Mouse (Mus musculus): ENCODE results near the gene Gpatch3.
A peak's percentile ranks its signal among the peaks of the same experiment; 100 is the strongest.

Gpatch3 gene

DNA sequence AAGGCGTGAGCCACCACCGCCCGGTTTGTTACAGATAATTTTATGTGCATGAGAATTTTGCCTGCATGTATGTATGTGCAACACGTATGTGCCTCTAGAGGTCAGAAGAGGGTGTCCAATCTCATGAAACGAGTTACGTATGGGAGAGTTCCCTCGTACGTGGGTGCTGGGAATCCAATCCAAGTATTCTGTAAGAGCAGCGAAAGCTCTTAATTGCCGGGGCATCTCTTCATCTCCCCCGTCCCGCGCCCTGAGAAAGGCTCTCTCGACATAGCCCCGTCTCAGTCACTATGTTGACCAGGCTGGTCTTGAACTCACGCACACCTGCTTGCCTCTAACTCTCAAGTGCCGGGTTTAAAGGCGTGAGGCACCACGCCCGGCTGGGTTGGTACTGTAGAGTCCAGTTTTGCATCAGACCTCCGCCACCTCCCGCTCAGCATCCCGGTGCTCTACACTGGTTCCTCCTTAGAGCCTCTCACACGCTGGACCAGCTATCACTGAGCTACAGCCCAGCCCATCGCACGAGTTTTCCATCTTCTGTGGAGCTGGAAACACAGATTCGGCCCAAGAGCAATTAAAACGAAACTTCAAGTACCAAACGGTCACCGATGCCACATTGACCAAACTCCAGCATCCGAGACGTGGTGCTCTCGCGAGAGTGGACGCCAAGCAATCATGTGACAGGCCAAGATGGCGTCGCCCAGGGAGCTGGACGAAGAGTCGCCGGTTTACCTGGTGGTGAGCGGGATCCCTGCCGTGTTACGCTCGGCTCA lies at the start of gene Gpatch3:
Gpatch3 (plus strand) TSS at position 676 of the 773 bp plus-strand sequence.
- DNase-seq (ENCODE audit: low read depth, low spot score) = peak; percentile 95

DNA sequence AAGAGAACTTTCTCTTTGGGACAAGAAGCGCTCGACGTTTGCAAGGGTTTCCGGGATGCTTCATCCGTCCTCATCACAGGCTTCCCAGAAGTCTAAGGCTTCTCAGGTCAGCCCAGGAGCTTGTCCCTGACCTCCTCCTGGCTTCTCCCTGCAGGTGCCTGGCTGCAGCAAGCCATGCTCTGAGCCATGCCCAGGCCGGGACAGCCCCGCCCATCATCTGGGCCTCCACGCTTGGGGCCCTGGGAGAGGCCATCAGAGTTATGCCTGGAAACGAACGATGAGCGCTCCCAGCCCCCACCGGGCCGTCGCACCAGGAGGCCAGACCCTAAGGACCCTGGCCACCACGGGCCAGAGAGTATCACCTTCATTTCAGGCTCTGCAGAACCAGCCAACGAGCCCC lies 46.8 kb upstream of the Gpatch3 start:
- no peak for DNase-seq (ENCODE audit: low read depth, low spot score)

DNA sequence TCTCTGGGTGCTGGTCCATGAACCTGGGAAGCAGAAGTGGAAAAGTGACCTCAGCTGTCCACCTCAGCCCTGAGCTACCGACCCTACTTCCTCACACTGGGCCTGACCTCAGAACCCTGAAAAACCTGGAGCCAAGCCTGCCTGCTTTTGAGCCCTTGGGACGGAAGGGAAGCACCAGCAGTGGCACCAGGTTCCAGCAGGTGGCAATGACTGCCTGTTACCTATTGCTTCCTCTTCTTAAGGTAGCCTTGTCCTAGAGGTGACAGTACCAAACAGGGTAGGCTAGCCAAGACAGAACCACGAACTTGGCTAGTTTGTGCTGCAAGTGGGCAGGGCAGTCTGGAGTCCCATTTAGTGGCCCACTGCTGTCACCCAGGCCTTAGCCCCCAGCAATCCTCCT lies 41.8 kb upstream of the Gpatch3 start:
- DNase-seq (ENCODE audit: low read depth, low spot score) = no peak

GRCm38 (mm10) chr4:133536081-133536480 lies 38.5 kb upstream of the Gpatch3 start:
- DNase-seq (ENCODE audit: low read depth, low spot score) = peak; percentile 40

DNA sequence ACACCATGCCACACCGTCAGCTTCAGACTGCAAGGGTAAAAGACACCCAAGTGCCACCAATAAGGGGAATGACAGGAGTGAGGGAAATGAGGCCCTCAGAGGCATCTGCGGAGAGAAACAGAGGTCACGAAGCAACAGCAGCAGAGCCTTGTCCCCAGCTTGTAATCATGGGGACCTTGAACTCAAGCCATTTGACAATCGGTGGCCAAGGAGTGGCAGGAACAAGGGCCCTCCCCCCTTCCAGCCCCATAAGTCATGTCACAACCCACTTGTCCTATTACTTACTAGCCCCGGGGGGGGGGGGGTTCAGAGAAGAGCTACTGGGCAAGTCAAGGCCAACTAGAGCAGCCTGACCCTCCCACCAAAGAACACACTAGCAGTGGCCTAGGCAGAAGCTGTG lies 37.9 kb upstream of the Gpatch3 start:
- no peak for DNase-seq (ENCODE audit: low read depth, low spot score)

DNA sequence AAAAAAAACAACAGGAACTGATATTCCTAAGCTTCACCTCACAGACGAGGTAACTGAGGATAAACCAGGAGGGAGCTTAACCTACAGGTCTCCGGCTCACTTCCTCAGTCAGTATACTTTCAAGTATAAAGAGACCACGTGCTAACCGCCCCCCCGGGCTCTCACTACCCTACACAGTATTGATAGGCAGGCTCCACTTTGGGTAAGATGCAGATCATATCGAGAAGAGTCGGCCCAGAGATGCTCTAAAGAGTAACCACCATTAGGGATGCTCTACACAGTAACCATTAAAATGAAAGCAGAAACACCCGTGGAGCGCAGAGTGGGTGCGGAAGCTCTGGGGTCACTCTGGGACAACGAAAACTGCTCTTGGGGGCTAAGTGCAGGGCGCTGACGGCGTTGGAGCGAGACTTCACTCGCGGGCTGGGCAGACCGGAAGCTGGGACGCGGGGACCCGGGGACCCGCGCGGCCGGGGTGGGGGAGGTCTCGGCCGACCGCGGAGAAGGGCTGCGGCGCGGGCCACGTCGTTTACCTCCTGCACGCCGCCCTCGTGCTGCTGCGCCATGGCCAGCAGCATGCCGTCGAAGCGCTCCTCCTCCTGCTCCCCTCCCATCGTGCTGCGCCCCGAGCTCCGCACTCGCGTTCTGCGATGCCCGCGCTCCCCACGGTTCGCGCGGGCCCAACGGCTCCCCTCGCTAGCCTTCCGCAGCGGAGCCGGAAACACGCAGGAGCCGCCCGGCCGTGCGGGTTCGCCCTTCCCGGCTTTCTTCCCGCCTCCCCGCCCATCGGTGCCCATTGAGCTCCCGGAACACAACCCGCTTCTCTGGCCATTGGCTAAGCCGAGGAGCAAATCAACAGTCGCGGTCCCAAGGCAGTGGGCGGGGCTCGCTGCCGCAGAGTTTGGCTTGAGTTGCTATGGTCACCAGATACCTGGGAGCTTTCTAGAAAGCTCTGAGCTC lies 29.0 kb upstream of the Gpatch3 start, which contains the start of gene Nudc:
Nudc (minus strand) TSS at position 725 of the 960 bp plus-strand sequence.
- peak; percentile 99 for DNase-seq (ENCODE audit: low read depth, low spot score)

- DNase-seq (ENCODE audit: low read depth, low spot score) = no peak
Measured at GRCm38 (mm10) chr4:133552029-133552428, 22.5 kb upstream of the Gpatch3 start.

- DNase-seq (ENCODE audit: low read depth, low spot score) = no peak
Measured at GRCm38 (mm10) chr4:133552768-133553447, 21.6 kb upstream of the Gpatch3 start, which contains the start of gene Nr0b2. Nr0b2 (plus strand) TSS chr4:133553376.

DNA sequence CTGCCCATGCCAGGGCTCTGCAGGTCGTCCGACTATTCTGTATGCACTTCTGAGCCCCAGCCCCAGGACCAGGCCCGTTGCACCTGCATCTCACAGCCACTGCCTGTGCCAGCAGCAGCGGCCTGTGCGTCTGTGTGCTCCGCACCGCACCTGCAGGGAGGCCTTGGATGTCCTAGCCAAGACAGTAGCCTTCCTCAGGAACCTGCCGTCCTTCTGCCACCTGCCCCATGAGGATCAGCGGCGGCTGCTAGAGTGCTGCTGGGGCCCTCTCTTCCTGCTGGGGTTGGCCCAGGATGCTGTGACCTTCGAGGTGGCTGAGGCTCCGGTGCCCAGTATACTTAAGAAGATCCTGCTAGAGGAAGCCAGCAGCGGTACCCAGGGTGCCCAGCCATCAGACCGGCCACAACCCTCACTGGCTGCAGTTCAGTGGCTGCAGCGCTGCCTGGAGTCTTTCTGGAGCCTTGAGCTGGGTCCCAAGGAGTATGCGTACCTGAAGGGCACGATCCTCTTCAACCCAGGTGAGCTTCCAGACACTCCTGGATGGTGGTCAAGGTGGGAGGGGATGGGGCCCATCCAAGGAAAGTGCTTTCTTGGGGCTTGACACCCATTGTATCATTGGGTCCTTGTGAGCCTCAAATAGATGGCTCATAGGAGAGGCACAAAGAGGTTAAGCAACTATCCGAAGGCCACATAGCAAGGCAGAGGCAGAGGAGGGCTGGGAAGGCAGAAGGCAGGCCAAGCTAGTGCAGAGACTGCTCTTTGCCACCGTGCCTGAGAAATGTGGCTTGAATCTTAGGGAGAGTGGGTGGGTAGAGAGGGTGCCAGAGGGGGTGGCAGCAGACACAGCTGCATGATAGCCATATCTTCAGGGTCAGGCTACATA lies 20.9 kb upstream of the Gpatch3 start:
- no peak for DNase-seq (ENCODE audit: low read depth, low spot score)

DNA sequence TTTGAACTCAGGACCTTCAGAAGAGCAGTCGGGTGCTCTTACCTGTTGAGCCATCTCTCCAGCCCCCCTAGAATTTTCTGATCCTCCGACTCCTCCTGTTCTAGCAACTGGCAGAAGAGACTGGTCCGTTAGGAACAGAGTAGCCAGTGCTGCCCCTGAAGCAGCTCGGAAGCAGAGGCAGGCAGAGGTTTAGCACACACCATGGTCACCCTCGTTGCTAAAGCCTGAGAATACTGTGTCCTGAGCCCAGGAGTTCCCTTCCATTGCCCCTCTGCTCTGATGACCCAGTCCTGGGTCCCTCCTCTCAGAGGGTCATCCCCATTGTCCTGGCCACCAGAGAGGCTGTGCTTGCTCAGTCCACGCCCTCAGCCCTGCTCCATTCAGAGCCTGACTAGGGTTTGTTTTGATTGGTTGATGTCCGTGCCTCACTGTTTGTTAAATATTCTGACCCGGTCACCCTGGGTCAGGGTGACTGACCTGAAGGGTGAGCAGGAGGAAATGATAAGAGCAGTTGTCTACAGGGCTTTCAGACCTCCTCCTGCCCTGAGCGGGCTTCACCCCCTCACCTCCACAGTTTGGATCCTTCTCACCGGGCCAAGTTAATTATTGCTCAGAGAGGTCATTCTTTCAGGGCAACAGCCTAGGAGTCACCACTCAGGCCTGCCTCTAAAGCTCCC lies 17.4 kb upstream of the Gpatch3 start:
- DNase-seq (ENCODE audit: low read depth, low spot score) = no peak

GRCm38 (mm10) chr4:133559846-133560245 lies 14.7 kb upstream of the Gpatch3 start:
- no peak for DNase-seq (ENCODE audit: low read depth, low spot score)

DNA sequence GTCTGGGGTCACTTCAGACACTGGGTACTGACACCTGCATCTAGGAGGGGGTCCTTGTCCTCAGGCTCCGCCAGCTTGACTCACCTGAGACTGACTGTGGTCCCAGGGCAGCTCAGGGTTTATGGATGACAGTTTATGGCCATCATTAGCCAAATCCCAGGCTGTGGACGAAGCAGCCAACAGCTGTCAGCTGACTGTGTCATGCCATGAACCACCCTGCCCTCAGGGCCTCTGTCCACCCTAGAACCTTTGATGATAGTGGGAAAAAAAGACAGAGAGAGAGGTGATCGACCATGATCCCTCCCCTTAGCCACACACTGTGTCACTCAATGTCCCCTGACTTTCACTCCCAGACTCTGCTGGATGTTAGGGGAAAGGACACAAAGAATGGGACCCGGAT lies 12.9 kb upstream of the Gpatch3 start:
- peak; percentile 79 for DNase-seq (ENCODE audit: low read depth, low spot score)

DNA sequence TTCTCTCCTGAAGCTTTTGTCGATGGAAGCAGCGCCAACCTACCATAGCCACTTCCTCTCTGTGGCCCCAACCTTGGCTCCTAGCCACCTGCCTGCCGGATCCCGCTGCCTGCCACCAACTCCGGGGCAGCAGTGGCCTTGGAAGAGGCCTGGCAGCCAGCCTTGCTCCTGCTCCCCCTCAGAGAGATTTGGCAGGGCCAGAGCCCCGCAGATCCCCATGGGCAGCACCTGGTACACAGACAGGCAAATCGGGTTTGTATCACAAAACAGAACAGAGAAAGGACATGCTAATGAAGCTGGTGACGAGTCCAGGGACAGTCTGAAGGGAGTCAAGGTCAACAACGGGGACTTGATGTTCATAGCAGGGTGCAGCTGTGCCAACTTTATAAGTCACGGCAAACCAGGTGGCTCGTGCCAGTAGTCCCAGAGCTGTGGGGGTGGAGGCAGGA lies 11.4 kb upstream of the Gpatch3 start:
- no peak for DNase-seq (ENCODE audit: low read depth, low spot score)

- DNase-seq (ENCODE audit: low read depth, low spot score) = peak; percentile 75
Measured at GRCm38 (mm10) chr4:133567251-133567650, 7.3 kb upstream of the Gpatch3 start.

- DNase-seq (ENCODE audit: low read depth, low spot score) = no peak
Measured at GRCm38 (mm10) chr4:133569291-133570065, 5.1 kb upstream of the Gpatch3 start.

DNA sequence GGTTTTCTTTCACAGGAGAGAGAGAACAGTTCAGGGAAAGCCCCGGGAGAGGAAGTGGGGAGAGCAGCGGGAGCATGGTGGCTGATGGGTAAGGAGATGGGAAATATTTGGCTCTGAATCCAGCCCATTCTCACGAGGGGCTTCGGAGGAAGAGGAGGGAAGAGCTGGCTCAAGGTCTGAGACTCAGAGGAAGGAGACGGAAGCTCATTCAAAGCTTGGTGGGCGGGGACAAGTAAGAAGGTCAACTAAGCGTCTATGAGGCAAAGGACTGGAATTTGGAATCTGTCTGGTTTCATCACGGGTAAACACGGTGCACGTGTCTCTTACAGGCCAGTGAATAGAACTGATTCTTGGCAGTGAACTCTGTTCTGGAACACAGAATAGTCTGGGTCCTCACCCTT lies 4.5 kb upstream of the Gpatch3 start:
- DNase-seq (ENCODE audit: low read depth, low spot score) = peak; percentile 83

DNA sequence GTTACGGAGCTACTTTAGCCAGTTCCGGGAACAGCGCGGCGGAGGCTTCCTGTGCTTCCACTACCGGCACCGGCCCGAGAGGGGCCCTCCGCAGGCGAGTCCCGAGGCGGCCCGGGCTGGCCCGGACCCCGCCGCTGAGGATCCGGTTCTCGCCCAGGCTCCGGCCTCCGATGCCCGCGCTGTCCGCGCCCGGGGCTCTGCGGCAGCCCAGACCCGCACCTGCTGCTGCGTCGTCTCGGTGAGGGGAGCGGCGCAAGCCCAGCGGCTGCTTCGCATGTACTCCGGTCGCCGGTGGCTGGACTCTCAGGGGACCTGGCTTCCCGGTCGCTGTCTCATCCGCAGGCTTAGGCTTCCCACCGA lies 278 bp downstream of the Gpatch3 start:
- DNase-seq (ENCODE audit: low read depth, low spot score) = peak; percentile 30

GRCm38 (mm10) chr4:133577983-133578382 lies 3.4 kb downstream of the Gpatch3 start:
- peak; percentile 84 for DNase-seq (ENCODE audit: low read depth, low spot score)

DNA sequence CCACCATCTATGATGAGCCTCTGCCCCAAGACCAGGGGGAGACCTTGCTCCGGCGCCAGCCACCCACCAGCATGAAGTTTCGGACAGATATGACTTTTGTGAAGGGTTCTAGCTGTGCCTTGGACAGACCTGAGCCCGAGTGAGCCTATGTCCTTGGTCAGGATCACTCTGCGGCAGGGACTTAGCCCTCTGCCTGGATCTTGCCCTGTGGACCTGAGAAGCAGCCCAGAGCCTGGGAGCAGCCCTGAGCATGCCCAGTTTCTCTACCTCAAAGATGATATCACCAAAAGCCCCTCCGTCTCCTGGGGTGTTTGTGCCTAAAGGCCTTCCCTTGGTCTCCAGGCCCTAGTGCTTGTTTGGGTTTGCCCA lies 9.1 kb downstream of the Gpatch3 start:
- DNase-seq (ENCODE audit: low read depth, low spot score) = no peak
